Mouse (Mus musculus) adrenal gland (tissue): Measurements from ENCODE around the gene Gm48551.

Source experiments
- intact Hi-C: fragments of 180-260 bp; cut with DNase I; formaldehyde crosslinking; loops from one replicate; pipeline ENCODE4 v1.15.1; 2025
- long read RNA-seq, 2 experiments: library from polyadenylated mRNA; unstranded; transcript quantifications; one replicate each; pipeline ENCODE4 v2.0.0; 2020; ENCODE audit warnings: borderline replicate concordance in 1 of 2; ENCODE audit not compliant: insufficient replicate concordance in 1 of 2

Gene Gm48551
- long read RNA-seq, experiment 1, partial matches to known transcripts: 0 of 1 reads
- long read RNA-seq, experiment 1, other reads (novel, unspliced or antisense): 1 of 1 reads
- long read RNA-seq, experiment 2, partial matches to known transcripts: 0 of 2 reads
- long read RNA-seq, experiment 2, other reads (novel, unspliced or antisense): 2 of 2 reads

DNA sequence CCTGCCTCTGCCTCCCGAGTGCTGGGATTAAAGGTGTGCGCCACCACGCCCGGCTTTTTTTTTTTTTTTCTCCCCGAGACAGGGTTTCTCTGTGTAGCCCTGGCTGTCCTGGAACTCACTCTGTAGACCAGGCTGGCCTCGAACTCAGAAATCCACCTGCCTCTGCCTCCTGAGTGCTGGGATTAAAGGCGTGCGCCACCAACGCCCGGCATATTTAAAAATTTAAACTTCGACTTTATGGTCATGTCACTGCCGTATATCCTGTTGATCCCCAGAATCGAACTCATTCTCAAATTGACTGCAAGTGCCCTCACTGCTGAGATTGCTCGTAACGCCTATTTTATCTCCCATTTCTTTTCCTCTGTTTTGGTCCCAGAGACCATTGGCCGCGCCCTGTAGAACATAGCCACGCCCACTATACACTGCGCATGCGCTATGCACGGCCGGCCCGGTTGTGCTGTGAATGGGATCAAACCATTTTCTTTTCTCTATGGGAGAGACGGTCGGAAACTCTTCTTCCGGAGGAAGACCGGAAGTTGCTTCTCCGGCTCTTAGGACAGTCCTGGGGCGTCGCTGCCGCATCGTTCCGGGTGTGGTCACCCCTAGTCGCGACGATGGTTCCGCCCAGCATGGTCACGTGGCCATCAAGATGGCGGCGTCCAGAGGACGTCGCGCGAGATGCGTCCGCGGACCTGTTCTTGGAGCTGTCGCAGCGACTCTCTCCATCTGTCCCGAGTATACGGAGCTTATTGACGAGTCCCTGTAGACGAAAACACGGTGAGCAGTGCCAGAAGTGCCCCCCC is at the start of gene Gm48551, which contains the start of gene Dohh:
TSS of gene Gm48551 (plus strand) at position 665 of the 803 bp plus-strand sequence.
TSS of gene Dohh (plus strand) at position 627 of the 803 bp plus-strand sequence.
- intact Hi-C loops: no loop called here

DNA sequence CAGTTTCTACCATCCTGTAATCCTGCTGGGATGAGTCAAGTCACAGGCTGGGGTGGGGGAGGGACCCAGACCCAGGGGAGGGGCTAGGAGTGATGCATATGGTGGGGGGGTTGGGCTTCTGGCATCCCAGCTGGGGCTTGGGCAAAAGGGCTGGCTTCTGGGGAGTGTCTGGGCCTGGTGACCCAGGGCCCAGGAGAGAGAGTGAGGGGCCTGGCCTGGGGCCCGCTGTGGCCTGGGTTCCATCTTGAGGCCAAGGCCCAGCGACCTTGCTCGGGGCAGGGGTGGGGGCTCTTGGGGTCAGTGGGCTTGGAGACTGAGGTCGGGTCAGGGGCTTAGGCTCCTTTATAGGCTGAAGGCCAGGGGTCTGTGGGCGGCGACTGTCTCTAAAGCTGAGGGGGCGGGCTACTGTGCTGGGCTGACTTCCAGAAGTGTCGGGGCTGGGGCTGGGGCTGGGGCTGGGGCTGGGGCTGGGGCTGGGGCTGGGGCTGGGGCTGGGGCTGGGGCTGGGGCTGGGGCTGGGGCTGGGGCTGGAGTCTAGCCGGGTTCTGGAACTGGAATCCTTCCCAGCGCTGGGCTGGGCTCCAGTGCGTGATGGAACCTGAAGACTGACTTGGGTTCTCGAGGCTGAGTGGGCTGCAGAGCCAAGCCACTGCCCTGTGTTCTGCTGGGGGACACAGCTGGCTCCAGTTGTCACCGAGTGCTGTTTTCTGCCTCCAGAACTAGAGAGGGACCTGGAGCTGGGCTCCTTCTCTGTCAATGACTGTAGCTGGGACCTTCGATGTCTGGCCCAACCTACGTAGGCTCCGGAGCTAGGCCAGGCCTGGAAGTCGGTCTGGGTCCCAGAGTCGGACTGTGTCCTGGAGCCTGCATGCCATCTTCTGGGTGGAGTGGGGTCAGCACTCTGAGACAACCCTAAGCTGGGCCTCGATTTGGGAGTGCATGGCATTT is 48.6 kb upstream of the Gm48551 start:
- intact Hi-C loops: no loop called here

DNA sequence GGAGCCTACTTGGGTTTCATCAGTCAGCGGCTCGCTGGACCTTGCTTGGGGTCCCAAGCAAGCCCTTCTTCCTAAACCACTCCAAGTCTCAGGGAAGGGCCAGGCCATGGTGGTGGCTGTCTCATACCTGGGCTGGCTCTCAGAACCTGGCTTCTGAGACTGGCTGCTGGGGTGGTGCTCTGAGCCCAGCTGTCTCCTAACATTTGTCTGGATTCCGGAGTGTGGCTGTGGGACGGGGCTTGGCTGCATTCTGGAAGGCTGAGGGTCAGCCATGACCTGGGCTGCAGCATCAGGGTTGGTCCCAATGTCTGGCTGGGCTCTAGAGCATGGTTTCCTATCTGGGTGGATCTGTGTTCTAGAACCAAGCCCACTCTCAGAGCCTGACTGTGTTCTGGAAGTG is 47.7 kb upstream of the Gm48551 start:
- intact Hi-C loops: no loop called here

DNA sequence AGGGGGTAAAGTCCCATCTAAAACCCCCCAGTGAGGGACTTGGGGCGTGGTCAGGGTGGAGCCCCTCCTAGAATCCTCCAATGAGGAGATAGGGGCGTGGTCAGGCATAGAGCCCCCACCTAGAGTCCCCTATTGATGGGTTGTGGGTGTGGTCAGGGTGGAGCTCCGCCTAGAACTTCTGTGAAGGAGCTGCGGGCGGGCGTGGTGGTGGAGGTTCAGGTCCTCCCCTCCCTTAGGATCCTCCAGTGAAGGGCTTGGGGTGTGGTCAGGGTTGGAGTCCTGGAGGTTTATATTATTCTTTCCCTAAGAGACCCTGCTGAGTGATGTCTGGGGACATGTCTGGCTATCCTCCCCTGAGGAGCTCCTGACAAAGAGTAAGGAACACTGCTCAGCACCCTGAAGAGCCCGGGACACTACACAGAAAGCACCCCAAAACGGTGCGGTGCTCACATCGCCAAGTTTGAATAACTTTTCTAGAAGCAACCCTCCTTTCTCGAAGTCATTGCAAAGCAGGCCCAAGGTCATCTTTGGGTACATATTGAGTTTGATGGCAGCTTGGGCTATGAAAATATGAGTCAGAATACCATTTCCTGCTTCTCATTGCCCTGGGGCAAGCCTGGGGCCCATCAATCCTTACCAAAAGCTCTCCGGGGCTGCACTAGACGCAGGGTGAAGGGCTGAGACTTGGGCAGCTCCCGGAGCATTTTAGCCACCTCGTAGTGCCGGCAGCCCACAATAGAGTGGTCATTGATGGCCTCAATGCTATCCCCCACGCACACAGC is 43.5 kb upstream of the Gm48551 start:
- intact Hi-C loops: loop anchor here (5.0 kb wide), 1 partner anchor 48 kb away; the partner anchor contains the start of genes Pip5k1c and Tjp3

DNA sequence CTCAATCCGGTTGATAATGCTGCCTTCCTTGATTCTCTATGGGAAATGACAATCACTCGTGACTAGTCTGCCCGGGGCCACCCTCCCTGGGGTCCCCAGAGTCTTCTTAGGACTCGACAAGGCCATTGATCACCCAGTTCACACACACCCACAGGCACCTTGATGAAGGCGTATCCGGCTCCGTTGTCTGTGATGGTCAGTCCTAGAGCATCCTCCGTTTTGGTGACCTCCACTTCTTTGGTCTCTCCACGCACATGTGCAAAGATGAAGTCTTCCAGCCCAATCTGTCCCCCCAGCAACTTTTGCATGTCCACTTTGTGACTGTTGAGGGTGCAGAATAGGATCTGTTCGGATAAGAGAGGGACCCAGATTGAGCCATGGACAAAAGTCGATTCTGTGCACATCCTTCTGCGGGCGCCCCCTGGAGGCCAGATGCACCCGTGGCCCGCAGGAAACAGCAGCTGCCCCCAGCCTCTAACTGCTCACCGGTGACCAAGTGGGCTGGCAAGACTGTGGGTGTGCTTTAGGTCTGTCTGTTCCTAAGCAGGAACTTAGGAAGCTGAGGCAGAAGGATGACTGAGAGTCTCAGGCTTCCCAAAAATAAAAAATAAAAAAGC is 42.8 kb upstream of the Gm48551 start:
- intact Hi-C loops: loop anchor here (5.0 kb wide), 1 partner anchor 49 kb away; the partner anchor contains the start of genes Pip5k1c and Tjp3

DNA sequence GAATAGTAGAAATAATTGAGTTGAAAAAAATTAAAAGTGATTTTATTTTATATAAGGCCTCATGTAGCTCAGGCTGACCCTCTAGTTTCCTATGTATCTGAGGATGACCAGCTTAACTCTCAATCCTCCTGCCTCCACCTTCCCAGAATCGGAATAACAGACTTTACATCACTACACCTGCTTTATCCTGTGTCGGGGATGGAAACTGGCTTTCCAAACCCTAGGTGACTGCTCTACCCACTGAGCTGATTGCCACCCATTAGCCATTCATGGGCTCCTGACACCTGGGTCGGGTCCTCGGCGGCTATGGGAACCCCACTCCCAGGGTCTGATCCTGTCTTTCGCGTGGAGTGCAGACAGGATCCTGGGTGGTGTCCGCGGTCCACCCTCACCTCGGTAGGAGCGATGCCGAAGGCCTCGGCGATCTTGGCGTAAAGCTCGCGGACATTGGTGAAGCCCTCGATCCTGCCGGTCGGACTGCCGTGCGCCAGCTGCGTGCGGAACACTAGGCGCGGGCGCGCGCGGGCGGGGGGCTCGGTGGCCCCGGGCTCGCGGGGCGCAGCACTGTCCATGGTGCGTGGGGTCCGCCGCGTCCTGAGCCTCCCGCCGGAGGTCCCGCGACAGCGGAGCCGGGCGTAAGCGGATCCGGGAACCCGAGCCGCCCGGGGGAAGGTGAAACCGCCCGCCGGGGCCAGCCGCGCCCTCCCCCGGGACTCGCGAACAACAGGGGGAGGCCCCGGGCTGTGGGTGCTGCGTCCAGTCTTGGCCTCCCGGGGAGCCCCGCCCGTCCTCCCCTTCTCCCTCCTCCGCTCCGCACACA is 41.4 kb upstream of the Gm48551 start, which contains the start of gene Gipc3:
TSS of gene Gipc3 (minus strand) at position 581 of the 820 bp plus-strand sequence.
- intact Hi-C loops: loop anchor here (5.0 kb wide), 1 partner anchor 51 kb away; the partner anchor contains the start of genes Pip5k1c and Tjp3

DNA sequence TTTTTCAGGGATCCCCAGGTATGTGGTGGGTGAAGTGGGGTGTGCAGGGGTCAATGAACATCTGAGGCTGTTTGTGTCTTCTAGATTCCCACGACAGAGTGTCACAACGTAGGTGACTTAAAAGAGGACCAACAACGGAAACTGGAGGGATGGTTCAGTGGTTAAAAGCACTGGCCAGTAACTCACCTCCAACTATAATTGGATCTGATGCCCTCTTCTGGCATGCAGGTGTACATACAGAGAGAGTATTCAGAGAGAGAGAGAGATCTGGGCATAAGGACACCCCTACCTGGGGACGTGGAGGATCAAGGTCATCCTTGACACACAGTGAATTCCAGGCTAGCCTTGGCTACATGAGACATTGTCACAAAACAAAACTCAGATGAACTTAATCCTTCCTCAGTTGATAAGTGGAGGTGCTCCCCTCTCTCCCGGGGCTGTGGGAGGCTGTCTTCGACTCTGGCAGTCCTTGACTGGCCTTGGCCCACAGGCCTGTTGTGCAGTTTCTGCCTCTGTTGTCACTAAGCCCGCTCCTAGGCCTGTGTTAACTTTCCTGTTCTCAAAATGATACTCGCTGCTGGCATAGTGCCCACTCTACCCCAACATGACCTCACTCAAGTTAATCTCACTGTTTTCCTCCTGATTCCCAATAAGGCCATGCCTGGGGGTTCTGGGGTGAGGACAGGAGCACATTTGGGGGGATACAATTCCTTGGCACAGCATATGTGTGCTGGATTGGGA is 39.7 kb upstream of the Gm48551 start:
- intact Hi-C loops: loop anchor here (5.0 kb wide), 1 partner anchor 52 kb away; the partner anchor contains the start of genes Pip5k1c and Tjp3

DNA sequence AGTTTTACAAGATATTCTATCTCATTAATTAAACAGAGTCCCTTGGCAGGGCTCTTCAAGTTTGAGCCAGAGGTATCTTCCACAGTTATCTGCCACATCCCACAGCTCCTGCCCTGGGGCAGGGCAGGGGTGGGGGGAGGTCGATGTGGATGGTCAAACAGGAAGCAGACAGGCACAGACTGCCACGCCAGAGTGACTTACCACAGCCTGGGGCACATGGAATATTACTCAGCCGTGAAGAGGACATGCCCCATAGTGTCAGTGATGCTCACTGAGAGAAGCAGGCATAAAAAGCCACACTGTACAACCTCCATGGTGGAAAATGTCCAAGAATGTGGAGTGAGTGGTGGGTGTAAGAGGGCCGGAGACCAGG is 39.1 kb upstream of the Gm48551 start:
- intact Hi-C loops: no loop called here

DNA sequence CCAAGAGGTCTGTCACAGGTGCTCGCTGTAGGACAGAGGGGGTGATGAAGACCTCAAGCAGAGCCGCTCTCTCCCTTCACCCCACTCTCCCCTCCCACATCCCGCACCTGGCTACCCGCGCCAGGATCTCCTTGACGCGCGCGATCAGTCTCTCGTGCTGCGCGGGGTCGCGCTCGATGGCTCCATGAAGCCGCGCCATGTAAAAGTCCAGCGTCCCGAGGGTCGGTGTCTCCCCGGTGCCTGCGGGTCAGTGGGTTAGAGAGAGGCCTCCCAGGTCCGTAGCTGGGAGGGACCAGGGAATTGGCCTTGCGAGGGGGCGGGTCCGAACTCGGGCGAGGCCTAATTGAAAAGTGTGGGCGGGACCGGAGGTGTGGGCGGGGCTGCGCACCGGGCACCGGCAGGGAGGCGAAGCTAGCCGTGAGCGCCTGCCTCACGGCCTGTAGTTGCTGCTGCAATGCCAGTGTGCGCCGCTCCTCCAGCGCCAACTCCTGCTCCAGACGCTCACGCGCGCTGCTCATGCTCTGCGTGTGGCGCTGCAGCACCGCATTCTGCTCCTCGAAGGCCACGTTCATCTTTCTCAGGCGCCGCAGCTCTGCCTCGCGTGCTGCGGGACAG is 37.7 kb upstream of the Gm48551 start:
- intact Hi-C loops: no loop called here

DNA sequence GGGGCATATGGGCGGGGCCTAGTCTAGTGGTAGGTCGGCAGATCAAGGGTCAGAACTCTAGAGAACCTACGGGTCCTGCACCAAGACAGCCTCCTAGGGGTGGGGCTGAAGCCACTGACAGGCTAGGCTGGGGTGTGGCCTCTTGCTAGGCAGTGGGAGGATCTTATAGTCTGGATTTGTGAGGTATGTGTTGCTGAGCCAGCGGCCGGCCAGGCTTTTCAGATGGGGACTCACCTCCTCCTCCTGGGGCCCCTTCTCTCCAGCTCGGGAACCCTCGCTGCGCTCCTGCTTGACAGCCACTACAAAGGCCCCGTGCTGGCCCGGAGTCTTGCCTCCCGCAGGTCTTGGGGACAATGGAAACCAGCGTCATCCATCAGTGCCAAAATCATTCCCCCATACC is 35.1 kb upstream of the Gm48551 start:
- intact Hi-C loops: no loop called here

DNA sequence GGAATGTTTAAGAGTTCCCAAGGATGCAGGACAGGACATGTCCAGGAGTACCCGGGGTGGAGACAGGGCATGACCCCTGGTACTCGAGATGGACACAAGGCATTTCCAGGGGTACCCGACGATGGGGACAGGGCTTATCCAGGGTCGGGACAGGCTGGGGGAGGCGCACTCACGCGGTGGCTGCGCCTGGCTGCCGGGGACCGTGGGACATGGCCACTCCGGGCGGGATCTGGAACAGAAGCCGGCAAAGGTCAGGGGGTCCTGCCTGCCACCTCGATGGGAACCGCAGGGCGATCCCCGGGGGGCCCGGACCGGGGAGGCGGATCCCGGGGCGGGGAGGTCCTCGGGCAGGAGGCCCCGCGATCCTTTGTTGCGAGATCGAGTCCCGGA is 34.3 kb upstream of the Gm48551 start:
- intact Hi-C loops: no loop called here

DNA sequence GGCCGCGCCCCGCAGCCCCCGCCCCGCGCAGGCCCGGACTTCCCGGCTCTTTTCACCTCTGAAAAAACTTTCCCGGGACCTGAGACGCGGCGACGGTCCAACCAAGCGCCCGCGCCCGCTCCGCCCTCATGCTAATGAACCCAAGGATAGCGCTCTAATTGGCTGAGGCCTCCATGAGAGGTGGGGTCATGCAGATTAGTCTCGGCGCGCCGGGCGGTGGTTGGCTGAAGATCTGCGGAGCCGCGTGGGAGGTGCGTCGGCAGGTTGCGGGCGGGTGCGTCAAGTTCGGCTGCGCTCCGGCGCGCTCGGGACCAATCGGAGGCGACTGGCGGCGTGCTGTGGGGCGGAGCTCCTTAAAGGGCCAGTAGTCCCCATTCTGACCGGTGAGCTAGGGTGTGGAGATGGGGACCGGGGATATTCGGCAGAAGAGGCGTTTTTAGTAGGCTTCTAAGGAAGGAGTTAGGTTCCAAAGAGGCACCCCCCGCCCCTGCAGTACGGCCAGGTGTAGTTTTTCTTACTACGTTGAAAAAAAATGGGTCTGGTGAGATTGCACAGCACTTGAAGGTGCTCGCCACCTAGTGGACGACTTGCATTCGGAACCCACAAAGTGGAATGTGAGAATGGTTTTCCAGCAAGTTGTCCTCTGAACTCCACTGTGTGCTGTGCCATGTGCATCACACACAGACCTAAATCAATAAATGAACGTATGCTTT is 33.8 kb upstream of the Gm48551 start, which contains the start of gene Hmg20b:
TSS of gene Hmg20b (minus strand) at position 130 of the 713 bp plus-strand sequence.
- intact Hi-C loops: no loop called here

DNA sequence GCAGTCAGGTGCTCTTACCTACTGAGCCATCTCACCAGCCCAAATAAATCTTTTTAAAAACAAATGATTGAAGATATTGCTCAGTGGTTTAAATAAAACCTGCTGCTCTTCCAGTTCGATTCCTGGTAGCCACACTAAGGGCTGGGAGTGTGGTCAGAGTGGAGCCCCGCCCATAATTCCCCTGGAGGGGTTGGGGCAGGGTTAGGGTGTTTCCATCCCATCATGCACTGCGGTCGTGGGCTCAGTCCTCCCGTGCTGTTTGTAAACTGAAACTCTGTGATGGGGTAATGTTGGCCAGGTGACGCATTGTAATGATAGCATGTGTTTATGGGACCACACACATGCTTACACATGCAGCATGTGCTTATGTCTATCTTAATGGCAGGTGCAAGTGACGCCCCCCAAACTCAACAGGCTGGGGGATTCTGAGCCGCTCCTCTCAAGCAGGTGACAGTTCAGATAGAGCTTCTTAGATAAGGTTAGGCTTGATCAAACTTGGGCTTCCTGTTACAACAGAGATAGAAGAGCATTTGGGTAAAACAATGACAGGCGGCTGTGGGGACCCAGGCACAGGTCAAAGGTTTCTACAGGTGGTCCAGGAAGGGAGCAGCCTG is 32.5 kb upstream of the Gm48551 start:
- intact Hi-C loops: no loop called here

DNA sequence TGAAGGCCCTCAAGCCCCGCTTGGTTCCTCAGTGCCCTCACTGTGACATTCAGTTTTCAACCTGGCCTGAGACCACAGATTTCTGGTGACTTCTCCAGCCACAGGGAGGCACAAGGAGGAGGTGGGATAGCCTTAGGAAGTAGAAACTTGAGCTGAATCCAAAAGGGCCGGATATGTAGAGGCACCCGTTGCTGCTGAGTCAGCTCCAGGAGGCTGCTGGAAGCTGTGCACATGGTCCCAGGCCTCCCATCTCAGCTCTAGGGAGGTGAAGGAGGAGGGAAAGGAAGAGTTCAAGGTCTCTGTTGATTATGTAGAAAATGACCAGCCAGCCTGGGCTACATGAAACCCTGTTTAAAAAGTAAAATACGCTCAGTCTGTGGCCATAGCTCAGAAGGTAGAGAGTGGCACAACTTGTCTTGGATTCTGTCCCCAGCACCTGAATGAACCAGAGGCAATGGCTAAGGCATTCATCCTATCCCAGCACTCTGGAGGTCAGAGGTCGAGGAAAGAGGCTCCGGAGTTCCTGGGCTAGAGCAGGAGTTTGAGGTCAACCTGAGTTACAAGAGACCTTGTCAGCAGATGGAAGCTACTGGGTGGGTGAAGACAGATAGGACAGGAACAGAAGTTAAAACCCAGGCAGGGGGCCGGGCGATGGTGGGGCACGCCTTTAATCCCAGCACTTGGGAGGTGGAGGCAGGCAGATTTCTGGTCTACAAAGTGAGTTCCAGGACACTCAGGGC is 29.4 kb upstream of the Gm48551 start:
- intact Hi-C loops: no loop called here

DNA sequence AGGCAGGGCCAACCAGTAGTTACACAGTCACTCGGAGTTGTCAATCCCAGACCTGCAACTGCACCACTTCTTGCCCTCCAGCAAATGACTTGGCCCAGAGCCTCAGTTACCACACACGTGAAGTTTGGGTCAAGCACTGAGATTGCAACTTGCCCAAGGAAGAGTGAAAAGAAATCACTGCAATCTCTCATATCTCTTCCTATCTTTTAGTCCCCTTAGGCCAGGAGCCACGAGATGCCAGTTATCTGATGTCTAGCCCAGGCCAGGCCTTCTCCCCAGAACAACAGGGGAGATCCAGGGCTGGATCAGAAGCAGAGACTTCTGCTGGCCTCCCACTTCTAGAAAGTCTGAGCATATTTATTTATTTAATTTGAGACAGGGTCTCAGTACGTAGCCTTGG is 28.7 kb upstream of the Gm48551 start:
- intact Hi-C loops: no loop called here

DNA sequence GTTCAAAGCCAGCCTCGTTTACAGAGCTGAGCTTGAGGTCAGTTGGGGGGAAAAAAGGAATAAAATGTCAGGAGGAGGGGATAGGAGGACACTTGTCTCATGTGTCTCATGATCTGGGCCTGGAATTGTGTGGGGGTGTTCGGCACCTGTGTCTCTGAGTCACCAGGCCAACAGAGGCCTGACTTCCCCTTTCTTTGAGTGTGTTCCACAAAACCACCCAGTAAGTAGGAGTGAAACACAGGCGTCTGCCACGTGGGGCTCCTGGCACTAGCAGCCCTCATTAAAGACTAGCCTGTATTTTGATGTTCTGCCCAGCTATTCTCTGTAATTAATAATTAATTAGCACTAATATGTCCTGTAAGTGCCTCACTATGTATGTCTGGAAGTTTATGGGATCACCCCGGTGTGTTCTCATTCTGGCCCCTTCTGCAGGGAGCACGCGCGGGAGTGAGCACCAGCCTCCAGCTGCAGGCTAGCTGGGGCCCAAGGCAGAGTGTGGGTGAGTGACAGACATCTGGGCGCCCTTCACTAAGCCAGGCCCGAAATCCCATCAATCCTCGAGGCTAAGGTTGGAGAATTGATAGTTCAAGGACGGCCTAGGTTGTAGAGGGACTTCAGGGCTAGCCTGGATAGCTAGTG is 27.8 kb upstream of the Gm48551 start:
- intact Hi-C loops: no loop called here
